In the genomic region with DNA sequence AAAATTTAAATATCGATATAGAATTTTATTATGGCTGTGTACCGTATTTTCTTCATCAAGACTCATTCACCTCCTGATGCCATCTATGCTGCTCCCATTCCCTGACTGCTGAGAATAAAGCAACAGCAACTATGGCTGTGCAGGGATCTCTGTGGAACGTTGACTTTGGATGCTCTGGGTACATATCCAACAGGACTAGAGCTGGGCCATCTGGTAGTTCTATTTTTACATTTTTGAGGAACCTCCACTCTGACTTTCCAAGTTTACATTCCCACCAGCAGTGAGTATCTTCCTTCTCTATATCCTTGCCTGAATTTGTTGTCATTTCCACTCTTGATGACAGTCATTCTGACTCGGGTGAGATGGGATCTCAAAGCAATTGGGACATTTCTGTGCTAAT, we compare ENCODE assay signal across 17 mouse cellular contexts.
"Had no signal": no experiment of that assay in that cellular context is flagged by ENCODE, and none has a peak within 500 bp of the region (broad histone marks: within the 10 kb centered on the region; RNA-seq: fewer than 3 reads in every experiment).

No protein-coding gene starts in this region.

- DNase-seq: gastrocnemius, adult 2 months; gastrocnemius, postnatal 10 days; gastrocnemius, postnatal 25 days; heart, adult 2 months; heart, postnatal 14 days; heart, postnatal 36 days; kidney, adult 18-20 months; kidney, adult 8-10 months; kidney, postnatal 10 days; kidney, postnatal 25 days; kidney, postnatal 4 days; liver; liver, embryonic 13.5 days had no signal

- ATAC-seq: hindbrain, embryonic 16.5 days; inflammation-experienced regulatory T-cells, adult 6 months; intestine, embryonic 15.5 days; intestine, postnatal 0 days had no signal
